Mouse (Mus musculus) heart, adult 2 months (tissue): ENCODE measurements around the gene Rabac1.

Experiments
- CTCF ChIP-seq: fragments of 200-600 bp; IDR thresholded peaks from 2 replicates; pipeline ENCODE4 v1.8.1; 2022; ENCODE audit warnings: antibody characterized with exemption, mild to moderate bottlenecking, moderate library complexity
- EP300 ChIP-seq: fragments of 200-500 bp; IDR thresholded peaks from 2 replicates; pipeline ENCODE4 v1.6.1; 2011; ENCODE audit warnings: low read depth, low read length, control low read depth; ENCODE audit not compliant: insufficient read depth
- POLR2A ChIP-seq: fragments of 200-500 bp; IDR thresholded peaks from 2 replicates; pipeline ENCODE4 v1.6.1; 2011; ENCODE audit warnings: mild to moderate bottlenecking, low read depth, low read length, control low read depth; ENCODE audit not compliant: insufficient read depth

- TF ChIP-seq CTCF = no peak
- TF ChIP-seq POLR2A = no peak
- no peak for TF ChIP-seq EP300
Observed at GRCm38 (mm10) chr7:24944257-24944950, 28.1 kb downstream of the Rabac1 start, which contains the start of gene Gm4881.
